Mouse (Mus musculus) CD4-positive, CD25-positive, alpha-beta regulatory T cell, adult 4 months (primary cell): Measurements from ENCODE around the gene Nuak2. TPM values are rescaled to one million over a fixed set of nuclear protein-coding genes. Genes with fewer than 3 reads are reported as not detected.
"Not testable (repeated sequence)": the region's sequence is repeated elsewhere in the genome, so short reads cannot be mapped to it uniquely, and the experiment has no call there.

Source experiments
- ATAC-seq: one replicate; pipeline ENCODE4 v1.8.0; 2017
- polyA plus RNA-seq, 2 experiments: library from polyadenylated mRNA; unstranded; fragments of 100-300 nt; shearing (Covaris generic); gene quantifications; one replicate each; pipeline ENCODE4 v1.2.1; 2017

Gene Nuak2
- 1 to 10 TPM; 2.0 to 4.3 TPM for polyA plus RNA-seq

DNA sequence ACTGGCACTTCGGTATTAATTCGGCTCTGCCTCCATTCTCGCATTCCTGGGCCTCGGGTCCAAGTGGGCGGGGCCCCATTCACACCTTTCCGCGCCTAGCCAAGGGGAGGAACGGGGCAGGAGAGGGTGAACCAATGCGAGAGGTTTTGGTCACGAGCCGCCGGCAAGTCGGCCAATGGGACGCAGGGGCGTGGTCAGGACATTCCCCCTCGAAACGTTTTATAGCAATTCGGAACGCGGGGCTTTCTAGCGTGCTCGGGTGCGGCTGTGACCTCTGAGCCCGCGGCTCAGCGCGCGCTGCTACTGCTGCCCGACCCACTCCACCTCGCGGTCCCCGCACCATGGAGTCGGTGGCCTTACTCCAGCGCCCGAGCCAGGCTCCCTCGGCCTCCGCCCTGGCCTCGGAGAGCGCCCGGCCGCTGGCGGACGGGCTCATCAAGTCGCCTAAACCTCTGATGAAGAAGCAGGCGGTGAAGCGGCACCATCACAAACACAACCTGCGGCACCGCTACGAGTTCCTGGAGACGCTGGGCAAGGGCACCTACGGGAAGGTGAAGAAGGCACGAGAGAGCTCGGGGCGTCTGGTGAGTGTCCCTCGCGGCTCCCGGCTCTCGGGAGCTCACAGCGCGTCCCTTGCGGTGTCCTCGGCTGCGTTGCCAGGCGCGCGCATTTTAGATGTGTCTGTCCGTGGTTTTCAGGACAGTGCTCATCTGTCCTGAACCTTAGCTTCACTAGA lies at the start of gene Nuak2:
Nuak2 (plus strand) TSS at position 238 of the 736 bp plus-strand sequence.
- ATAC-seq = peak; percentile 89

- ATAC-seq = no peak
These were observed 49.0 kb upstream of the Nuak2 start for GRCm38 (mm10) chr1:132266791-132267557.

DNA sequence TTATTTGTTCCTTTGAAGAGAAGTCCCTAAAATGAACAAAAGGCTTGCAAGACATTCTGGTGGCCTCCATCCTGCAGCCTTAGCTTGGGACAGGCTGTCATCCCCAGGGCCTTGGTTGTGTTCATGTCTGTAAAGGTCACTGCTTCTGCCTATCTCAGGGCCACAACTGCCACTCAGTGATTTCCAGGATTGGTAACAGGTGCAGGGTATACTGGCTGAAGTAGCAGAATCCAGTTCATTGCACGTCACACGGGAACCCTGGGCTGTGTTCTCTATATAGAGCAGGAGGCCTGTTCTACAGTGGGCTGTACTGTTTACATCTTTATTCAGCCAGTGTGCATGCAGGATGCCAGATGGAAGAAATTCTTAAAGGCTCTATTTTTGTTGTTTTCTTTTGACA lies 48.0 kb upstream of the Nuak2 start:
- ATAC-seq = no peak

GRCm38 (mm10) chr1:132268418-132269060 lies 47.4 kb upstream of the Nuak2 start:
- ATAC-seq = no peak

GRCm38 (mm10) chr1:132271237-132271636 lies 44.7 kb upstream of the Nuak2 start:
- no peak for ATAC-seq

DNA sequence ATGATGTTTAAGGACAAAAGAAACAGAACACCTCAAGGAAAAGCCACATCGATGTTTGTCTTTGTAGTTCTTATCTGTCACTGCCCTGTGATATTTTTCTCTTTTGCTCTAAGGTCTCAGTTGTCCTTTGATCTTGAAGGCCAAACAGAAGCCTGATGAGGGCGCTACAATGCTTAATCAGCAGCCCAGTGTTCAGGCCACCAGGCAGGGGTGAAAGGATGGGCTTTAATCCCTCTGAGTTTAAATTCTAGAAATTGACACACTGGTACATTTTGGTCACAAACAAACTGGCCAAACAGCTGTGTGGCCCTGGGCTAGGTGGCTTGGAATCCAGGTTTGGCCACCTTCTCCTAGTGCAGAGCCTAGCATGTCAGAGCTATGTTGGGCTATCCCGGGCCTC lies 39.2 kb upstream of the Nuak2 start:
- ATAC-seq = no peak

GRCm38 (mm10) chr1:132277124-132277523 lies 38.8 kb upstream of the Nuak2 start:
- no peak for ATAC-seq

GRCm38 (mm10) chr1:132280636-132281035 lies 35.3 kb upstream of the Nuak2 start:
- ATAC-seq = not testable (repeated sequence)

DNA sequence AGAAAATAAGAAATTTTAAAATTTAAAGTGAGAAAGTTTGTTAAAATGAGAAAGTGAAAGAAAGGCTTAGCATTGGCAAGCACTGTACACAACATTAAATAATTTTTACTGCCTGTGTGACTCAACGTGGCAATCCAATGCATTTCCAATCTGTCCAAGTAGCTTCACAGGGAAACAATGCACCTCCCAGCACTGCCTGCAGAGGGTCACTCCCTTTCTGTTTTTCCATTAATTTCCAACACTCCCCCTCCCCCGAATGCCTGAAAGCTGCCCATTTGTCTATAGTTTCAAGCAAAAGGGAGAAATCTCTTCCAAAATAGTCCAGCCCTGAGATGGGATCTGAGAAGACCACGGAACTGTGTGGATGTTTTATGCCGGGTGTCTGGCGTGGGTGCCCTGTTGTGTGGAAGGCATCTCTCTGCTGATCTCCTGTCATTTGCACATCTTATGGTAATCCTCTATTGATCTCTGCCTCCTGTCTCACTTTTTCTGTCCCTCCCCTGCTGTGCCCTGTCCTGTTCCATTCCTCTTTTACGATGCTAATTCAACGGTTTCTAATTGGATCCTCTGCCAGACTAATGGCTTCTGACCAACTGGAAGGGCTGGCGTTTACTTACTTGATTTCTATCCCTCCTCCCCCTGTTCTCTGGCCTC lies 34.3 kb upstream of the Nuak2 start:
- no peak for ATAC-seq

DNA sequence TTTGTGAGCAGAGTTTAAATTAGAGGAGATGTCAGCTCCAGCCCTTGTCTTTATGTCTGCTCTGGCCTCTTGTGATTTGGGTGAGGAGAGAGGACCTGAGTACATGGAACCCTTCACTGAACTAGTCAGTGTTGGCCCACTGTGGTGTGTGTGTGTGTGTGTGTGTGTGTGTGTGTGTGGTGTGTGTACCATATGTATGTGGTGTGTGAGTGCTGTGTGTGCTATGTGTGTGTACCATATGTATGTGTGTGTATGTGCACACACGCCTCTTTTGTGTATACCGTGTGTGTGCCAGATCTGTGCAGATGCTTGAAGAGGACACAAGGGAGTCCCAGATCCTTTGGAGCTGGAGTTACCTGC lies 33.8 kb upstream of the Nuak2 start:
- no peak for ATAC-seq

GRCm38 (mm10) chr1:132283018-132283417 lies 32.9 kb upstream of the Nuak2 start:
- no peak for ATAC-seq

GRCm38 (mm10) chr1:132286735-132287134 lies 29.2 kb upstream of the Nuak2 start:
- no peak for ATAC-seq

DNA sequence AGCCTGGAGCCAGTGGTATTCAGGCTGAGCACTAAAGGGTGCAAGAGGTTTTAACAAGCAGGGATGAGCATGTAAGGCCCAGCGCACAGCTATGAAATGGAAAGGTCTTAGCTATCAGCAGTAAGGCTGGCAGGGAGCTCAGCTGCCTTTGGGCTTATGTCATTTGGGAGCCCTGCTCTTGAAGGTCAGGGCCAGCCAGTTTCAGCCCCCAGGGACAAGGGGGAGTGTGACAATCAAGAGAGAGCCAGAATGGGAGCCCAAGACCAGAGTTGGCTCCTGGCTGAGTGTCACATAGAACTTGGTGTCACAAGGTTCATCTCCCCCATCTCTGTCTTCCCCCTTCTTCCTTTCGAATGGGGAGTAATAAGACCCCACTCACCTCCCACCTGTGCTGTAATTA lies 28.5 kb upstream of the Nuak2 start:
- ATAC-seq = no peak

DNA sequence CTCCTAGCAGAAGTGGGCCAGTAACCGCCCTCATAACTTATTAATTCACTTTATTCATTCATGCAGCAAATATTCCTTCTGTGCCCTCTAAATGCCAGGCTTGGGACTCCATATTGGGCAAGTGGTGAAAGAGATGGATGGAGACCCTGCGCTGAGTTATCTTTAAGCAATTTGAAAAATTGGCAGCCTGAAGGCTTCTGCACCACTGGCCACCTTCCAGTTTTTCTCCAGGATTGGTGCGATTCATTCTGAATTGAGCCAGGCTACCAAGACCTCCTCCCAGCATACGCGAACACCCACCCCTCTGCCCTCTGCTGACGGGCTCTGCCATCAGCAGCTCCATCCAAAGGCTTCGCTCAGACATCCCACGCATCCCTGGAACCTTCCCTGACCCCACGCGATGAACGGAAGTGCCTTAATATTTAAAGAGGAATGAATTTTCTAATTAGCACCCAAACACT lies 27.9 kb upstream of the Nuak2 start:
- ATAC-seq = no peak

DNA sequence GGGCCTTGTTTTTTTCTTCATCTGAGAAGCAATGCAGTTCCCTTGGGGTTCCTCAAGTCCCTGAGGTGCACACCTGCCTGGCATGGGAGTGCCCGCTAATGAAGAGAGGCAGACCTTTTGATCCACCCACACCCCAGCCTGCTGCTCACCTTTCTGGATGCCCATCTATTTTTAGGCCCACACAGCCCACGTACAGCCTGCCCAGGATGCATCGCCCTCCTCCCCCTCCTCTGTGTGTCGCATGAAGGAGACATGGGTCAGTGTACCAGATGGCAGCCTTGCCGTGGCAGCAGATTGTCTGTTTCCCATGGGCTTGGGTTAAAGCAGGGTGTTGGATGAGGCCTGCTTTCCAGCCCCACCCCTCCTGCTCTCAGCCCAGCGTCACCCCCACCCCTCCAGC lies 26.0 kb upstream of the Nuak2 start:
- no peak for ATAC-seq

DNA sequence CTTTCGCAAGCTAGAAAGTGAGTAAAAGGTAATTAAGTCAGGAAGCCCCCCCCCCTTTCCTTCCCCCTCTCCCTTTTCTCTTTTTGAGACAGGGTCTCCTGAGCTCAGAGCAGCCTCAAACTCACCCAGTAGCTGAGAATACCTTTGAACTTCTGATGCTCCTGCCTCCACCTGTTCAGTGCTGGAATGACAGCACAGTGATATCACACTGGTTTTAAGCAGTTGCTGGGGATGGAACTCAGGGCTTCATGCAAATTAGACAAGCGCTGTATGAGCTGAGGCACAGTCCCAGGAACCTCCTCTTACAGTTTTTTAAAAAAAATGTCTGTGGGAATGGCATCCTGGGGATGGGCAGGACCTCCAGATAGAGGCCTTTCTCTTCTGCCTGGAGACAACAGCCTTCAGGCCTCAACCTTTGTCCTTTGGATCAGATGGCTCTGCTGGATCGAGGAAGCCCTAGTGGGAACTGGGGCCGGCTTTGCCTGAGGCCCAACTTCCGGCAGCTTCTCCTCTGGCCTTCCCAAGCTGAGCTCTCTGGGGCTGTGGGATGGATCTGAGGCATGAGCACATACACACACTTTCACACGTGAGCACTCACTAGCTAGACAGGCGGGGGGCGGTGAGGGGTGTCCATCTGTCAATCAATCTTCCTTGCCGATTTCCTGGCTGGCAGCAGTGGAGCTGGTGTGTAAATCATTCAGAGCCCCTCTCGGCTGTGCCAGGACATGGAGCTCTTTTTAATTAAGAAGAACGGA lies 24.8 kb upstream of the Nuak2 start:
- no peak for ATAC-seq

DNA sequence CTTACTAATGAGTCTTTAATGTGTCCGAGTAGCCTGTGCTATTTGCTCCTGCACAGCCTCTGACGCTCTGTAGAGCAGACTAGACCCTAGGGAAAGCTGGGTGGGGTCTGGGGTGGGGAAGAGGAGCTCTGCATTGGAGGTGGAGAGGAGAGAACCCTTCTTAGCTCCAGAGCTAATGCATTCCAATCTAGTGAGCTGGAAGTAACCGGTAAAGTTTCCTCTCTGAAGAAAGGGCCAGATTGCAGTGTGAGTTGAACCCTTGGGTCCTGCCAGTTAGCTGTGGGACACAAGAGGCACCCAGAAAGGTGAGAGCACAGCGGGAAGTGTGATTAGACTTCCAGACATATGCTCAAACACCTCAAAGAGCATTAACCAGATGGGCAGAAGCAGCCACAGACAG lies 24.2 kb upstream of the Nuak2 start:
- no peak for ATAC-seq

- no peak for ATAC-seq
These were observed 23.4 kb upstream of the Nuak2 start for GRCm38 (mm10) chr1:132292318-132293129.

GRCm38 (mm10) chr1:132295506-132295905 lies 20.4 kb upstream of the Nuak2 start:
- ATAC-seq = no peak

DNA sequence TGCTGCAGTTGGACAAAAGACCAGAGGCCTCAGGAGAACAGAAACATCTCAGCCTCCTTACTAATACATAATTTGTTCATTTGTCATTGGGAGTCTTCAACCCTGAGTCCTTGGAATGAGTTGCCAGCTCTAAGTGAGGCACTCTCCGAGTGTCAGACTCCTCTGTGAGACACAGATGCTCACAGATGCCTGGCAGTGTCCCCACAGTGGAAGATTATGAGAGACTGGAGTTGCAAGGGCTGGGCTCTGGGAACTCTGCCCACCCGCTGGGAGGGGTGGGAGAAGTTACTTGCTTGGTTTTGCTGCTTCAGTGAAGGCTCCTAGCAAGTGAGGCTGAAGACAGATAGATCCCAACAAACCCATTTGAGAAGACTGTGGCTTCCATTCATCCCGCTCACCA lies 19.9 kb upstream of the Nuak2 start:
- no peak for ATAC-seq

GRCm38 (mm10) chr1:132298425-132298800 lies 17.5 kb upstream of the Nuak2 start, which contains the start of gene Klhdc8a:
Klhdc8a (plus strand) TSS chr1:132298626.
- no peak for ATAC-seq
